Mouse (Mus musculus) midbrain, embryonic 14.5 days (tissue): Measurements from ENCODE around the gene Rhox13. TPM values are rescaled to one million over a fixed set of nuclear protein-coding genes. Genes with fewer than 3 reads are reported as not detected.

ENCODE experiments used
- polyA plus RNA-seq: library from polyadenylated mRNA; unstranded; fragments of >200 nt; fragmentation: Nextera tagmentation; extraction: Ambion mirVana; gene quantifications from 2 replicates; pipeline ENCODE4 v1.2.1, GENCODE M21; 2014

Gene Rhox13
- polyA plus RNA-seq, 1 experiment from 2014 or later: not detected

Other genes with a start within 250 kb of the Rhox13 start
- gene Rhox8, start 242.3 kb upstream of the Rhox13 start, polyA plus RNA-seq: 0.30 TPM in 1 of 2 replicates, not detected in the other
- not detected in 2 replicates for gene Rhox7b, start 224.0 kb upstream of the Rhox13 start, polyA plus RNA-seq
- not detected in 2 replicates for gene Rhox9, start 219.4 kb upstream of the Rhox13 start, polyA plus RNA-seq
- not detected in 2 replicates for gene Btg1-ps1, start 102.4 kb upstream of the Rhox13 start, polyA plus RNA-seq
- not detected in 2 replicates for gene Btg1-ps2, start 78.1 kb upstream of the Rhox13 start, polyA plus RNA-seq
- gene Rhox10, start 54.7 kb upstream of the Rhox13 start, polyA plus RNA-seq: not detected in 2 replicates
- gene Rhox11, start 36.1 kb upstream of the Rhox13 start, polyA plus RNA-seq: not detected in 2 replicates
- not detected in 2 replicates for gene Rhox12, start 10.3 kb upstream of the Rhox13 start, polyA plus RNA-seq
- 10.6 and 10.8 TPM in 2 replicates for gene Zbtb33, start 68.6 kb downstream of the Rhox13 start, polyA plus RNA-seq
- gene Tmem255a, start 131.2 kb downstream of the Rhox13 start, polyA plus RNA-seq: 25.0 and 26.2 TPM in 2 replicates
- not detected in 2 replicates for gene Atp1b4, start 195.0 kb downstream of the Rhox13 start, polyA plus RNA-seq